Comparison of ENCODE assay signal across 11 mouse cellular contexts in the genomic region with DNA sequence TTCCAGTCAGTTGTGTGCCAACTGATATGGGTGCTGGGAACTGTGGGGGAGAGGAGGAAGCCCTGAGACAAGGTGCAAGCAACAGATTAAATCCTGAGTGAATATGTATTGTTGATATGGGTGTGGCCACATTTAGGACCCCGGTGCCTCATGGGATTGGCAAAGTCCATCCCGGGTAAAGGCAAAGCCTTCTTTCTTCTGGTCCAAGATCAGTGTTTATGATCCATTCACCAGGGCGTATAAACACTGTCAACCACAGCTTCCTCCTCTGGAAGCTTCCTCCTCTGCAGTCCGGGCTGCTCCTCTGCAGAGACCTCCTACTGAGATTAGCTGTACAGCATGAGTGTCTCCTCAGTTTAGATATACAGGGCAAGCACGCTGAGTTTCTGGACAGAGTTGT. TPM values are rescaled to one million over a fixed set of nuclear protein-coding genes. Genes with fewer than 3 reads are reported as not detected.
A peak's percentile ranks its signal among the peaks of the same experiment; 100 is the strongest.
DNase-seq lines count a peak whose midpoint lies in the region; TF ChIP-seq lines count a peak whose summit lies in the region.
"Had no signal": no experiment of that assay in that cellular context is flagged by ENCODE, and none has a peak within 500 bp of the region (broad histone marks: within the 10 kb centered on the region; RNA-seq: fewer than 3 reads in every experiment).

No protein-coding gene starts in this region.

- peak; percentile 92 to 95 for TF ChIP-seq EP300 in MEL (IDR thresholded peaks at IDR 0.05; ENCODE audit: low read depth in 1 of 2, low read length in 2 of 2)

- peak overlapping the region in 1 of 2 experiments; percentile 6; a peak in 2 of 4 replicates for H3K4me3 ChIP-seq in MEL (ENCODE audit: control insufficient read depth in 1 of 2, insufficient read depth in 1 of 2, low read depth in 2 of 2, low read length in 2 of 2)

- H3K9me3 ChIP-seq in MEL (replicated peaks; ENCODE audit: insufficient read depth, low read length), result no peaks in the 10 kb centered on the region

- H3K27ac ChIP-seq in MEL (ENCODE audit: control insufficient read depth, low read depth, low read length), result peak overlapping the region; percentile 82
- H3K27ac ChIP-seq: macrophage had no signal

- 1% methylated on average over 5 of the region's 5 CpGs for WGBS in large intestine, adult 2 months

- TF ChIP-seq RAD21 in MEL (IDR thresholded peaks at IDR 0.05; ENCODE audit: low read depth, low read length), result no peak

- TF ChIP-seq CTCF in MEL (IDR thresholded peaks at IDR 0.05 in 2 of 3, conservative IDR thresholded peaks at IDR 0.05 in 1 of 3; ENCODE audit: control insufficient read depth in 1 of 3, insufficient read depth in 1 of 3, low read depth in 2 of 3, low read length in 3 of 3, poor library complexity in 1 of 3, severe bottlenecking in 1 of 3), result no peak

- DNase-seq in 416B (ENCODE audit: low read depth) (peak; percentile 49), MEL (ENCODE audit: low read depth, low spot score) (peak; percentile 82)
- DNase-seq in large intestine, adult 2 months (ENCODE audit: low read depth, low spot score), result peak; percentile 45
- DNase-seq in lung, postnatal 4 days, result peak; percentile 73 to 80
- DNase-seq in cerebellum, adult 8-10 months, result no peak
- no peak for DNase-seq in right cerebral cortex, postnatal 4 days
- DNase-seq in ovary, postnatal 36 days (ENCODE audit: low spot score), result no peak
- no peak for DNase-seq in frontal cortex, postnatal 36 days (ENCODE audit: low spot score in 2 of 2)
- DNase-seq: thymus, postnatal 4 days had no signal

- H3K36me3 ChIP-seq in MEL (ENCODE audit: control insufficient read depth in 1 of 2, insufficient read depth in 2 of 2, low read length in 2 of 2), result peaks cover 0 to 29% of the 10 kb centered on the region in 2 experiments; a peak in 2 of 4 replicates

- no peaks in the 10 kb centered on the region for H3K27me3 ChIP-seq in MEL (ENCODE audit: control insufficient read depth in 1 of 2, insufficient read depth in 2 of 2, low read length in 2 of 2)
- H3K27me3 ChIP-seq: Patski had no signal

- no peaks in the 10 kb centered on the region; the same call in 1 of the 2 replicates for H3K79me2 ChIP-seq in MEL (ENCODE audit: control insufficient read depth, insufficient read depth, low read length, poor library complexity)

- no peak for TF ChIP-seq POLR2A in MEL (IDR thresholded peaks at IDR 0.05; ENCODE audit: control insufficient read depth in 1 of 2, insufficient read depth in 1 of 2, low read depth in 1 of 2, low read length in 2 of 2, poor library complexity in 1 of 2)

- peak overlapping the region; percentile 30 for H3K9ac ChIP-seq in MEL (ENCODE audit: control insufficient read depth, low read depth, low read length, poor library complexity, severe bottlenecking)

- H3K4me1 ChIP-seq in MEL (ENCODE audit: control insufficient read depth in 1 of 2, insufficient read depth in 2 of 2, low read length in 2 of 2), result peaks cover 21 to 53% of the 10 kb centered on the region in 2 experiments

TF ChIP-seq in MEL, 35 proteins besides CTCF, POLR2A, EP300 and RAD21:
- TF ChIP-seq ETS1 (IDR thresholded peaks at IDR 0.05; ENCODE audit: low read depth, low read length) (peak; percentile 86), USF1 (IDR thresholded peaks at IDR 0.05; ENCODE audit: low read depth, low read length) (peak; percentile 25; the same call in 1 of the 2 replicates), MEF2A (IDR thresholded peaks at IDR 0.05; ENCODE audit: extremely low read depth, insufficient replicate concordance, low read depth, low read length, poor library complexity, severe bottlenecking) (no peak), BHLHE40 (IDR thresholded peaks at IDR 0.05; ENCODE audit: borderline replicate concordance, low read depth, low read length) (0 out of 2 replicates have a peak, but pooled peaks have one; percentile 17), MYC (IDR thresholded peaks at IDR 0.05; ENCODE audit: low read depth, low read length) (0 out of 2 replicates have a peak, but pooled peaks have one; percentile 21), RCOR1 (IDR thresholded peaks at IDR 0.05; ENCODE audit: low read depth, low read length) (peak; percentile 84), TCF12 (IDR thresholded peaks at IDR 0.05; ENCODE audit: low read depth, low read length) (peak; percentile 96), JUND (IDR thresholded peaks at IDR 0.05; ENCODE audit: low read depth, low read length) (no peak), MXI1 (IDR thresholded peaks at IDR 0.05; ENCODE audit: low read depth, low read length) (no peak), SMC3 (IDR thresholded peaks at IDR 0.05; ENCODE audit: low read depth, low read length) (no peak), TAL1 (IDR thresholded peaks at IDR 0.05; ENCODE audit: low read length) (peak; percentile 97), GATA1 (IDR thresholded peaks at IDR 0.05; ENCODE audit: low read depth, low read length) (peak; percentile 93), SIN3A (IDR thresholded peaks at IDR 0.05; ENCODE audit: low read length) (peak; percentile 75; the same call in 1 of the 2 replicates), TBP (IDR thresholded peaks at IDR 0.05; ENCODE audit: low read depth, low read length) (0 out of 2 replicates have a peak, but pooled peaks have one; percentile 15)
TF ChIP-seq in MEL: peak in this region for 10.

RNA-seq across cellular contexts. Expression of a gene that starts 27.4 kb away (rescaled TPM):
- total RNA-seq in MEL (2012; rRNA removed), result 16.1 and 18.5 TPM in 2 replicates
- 10 to 100 TPM in 1 of 2 experiments, not detected in 1; 21.4 TPM for polyA plus RNA-seq in MEL (2012; ENCODE audit: insufficient read depth in 1 of 2, insufficient read length in 2 of 2, low read depth in 1 of 2, low replicate concordance in 2 of 2, missing spikeins in 1 of 2)
- polyA plus RNA-seq in large intestine, adult 2 months (2012; rRNA removed), result 55.1 and 68.0 TPM in 2 replicates

RNA-seq across cellular contexts. Expression of a gene that starts 53.5 kb away (rescaled TPM):
- total RNA-seq in MEL (2012; rRNA removed), result 279 and 361 TPM in 2 replicates
- 100 to 1,000 TPM; 272 to 304 TPM for polyA plus RNA-seq in MEL (2012; ENCODE audit: insufficient read depth in 1 of 2, insufficient read length in 2 of 2, low read depth in 1 of 2, low replicate concordance in 2 of 2, missing spikeins in 1 of 2)
- 94.5 and 106 TPM in 2 replicates for polyA plus RNA-seq in large intestine, adult 2 months (2012; rRNA removed)

Comparison
In these comparisons a context has a peak if more than half of its experiments do, and no peak if none do; other contexts are left out.
1. DNase-seq: peak in 416B (single experiment), MEL (single experiment), large intestine, adult 2 months (single experiment) and lung, postnatal 4 days (2 of 2); none in cerebellum, adult 8-10 months (single experiment), right cerebral cortex, postnatal 4 days (single experiment), ovary, postnatal 36 days (single experiment) and frontal cortex, postnatal 36 days (0 of 2).